Mouse (Mus musculus): ENCODE data around the gene Zfp366. TPM values are rescaled to one million over a fixed set of nuclear protein-coding genes. Genes with fewer than 3 reads are reported as not detected.

Gene Zfp366
- polyA plus RNA-seq, 1 experiment: not detected

DNA sequence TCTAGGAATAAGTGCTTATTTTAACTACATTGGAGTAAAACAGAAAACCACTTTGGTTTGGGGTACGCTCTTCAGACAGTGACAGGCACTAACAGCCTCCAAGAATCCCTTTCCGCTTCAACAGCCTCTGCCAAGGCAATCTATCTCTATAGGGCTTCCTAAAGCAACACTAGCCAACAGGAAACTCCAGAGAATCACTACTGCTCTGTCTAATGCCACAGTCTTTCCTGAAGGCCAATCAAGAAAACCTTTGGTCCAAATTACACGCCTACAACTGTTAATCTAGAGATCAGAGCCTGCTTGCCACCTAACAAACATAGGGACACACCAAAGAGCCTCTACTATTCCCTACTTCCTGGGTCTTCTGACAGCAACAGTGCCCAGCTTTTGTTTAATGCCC lies 42.2 kb downstream of the Zfp366 start:
- TF ChIP-seq EP300 (IDR thresholded peaks at IDR 0.05; ENCODE audit: insufficient read depth, low read depth, low read length) (no peak), POLR2A (IDR thresholded peaks at IDR 0.05; ENCODE audit: insufficient read depth, low read length) (no peak), CTCF (IDR thresholded peaks at IDR 0.05; ENCODE audit: low read depth, low read length) (no peak)

DNA sequence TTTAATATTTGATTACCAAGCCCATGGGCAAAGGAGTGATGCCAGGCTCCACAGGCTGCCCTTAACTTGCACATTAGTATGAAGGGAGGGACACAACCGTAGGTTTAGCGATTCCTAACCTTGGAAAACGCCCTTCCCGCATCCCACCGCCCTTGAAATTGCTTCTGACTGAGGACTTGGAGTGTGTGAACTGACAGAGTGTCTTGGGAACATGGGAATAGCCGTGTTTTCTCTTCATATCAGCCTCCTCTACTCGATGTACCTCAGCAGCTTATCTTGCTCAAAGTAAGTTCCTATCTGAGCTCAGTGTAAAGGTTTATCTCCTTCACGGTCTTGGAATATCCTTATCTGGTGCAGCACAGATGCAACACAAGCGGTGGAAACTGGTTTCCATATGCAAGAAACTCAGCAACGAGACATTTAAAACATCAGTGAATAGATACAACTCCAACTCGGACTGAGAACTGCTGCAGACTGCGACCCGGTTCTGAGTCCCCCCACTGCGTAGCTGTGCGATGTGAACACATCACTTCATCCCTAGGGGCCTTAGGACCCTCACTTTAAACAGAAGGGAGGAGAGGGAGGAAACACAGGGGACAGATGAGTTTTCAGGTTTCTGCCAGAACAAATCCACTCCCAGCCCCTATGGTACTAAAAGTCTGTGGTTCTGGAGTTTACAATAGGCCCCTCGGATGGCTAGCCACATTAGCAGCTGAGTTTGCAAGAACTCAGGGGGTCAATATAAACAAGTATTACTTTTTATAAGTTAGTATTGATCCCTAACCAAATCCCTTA lies 43.0 kb downstream of the Zfp366 start:
- Histone ChIP-seq H3K36me3 (ENCODE audit: control insufficient read depth, insufficient read depth, low read length, poor library complexity, severe bottlenecking) (no peaks in the 10 kb centered on the region), H3K4me3 (ENCODE audit: low read depth, low read length) (no peak overlapping the region), H3K27ac (ENCODE audit: insufficient read depth, low read length) (no peak overlapping the region), H3K9ac (ENCODE audit: low read depth, poor library complexity, severe bottlenecking) (no peak overlapping the region), H3K27me3 (ENCODE audit: control insufficient read depth, insufficient read depth, low read length, poor library complexity, severe bottlenecking) (no peaks in the 10 kb centered on the region), H3K9me3 (replicated peaks; ENCODE audit: control insufficient read depth, insufficient read depth, low read length, poor library complexity, severe bottlenecking) (no peaks in the 10 kb centered on the region), H3K4me1 (ENCODE audit: control insufficient read depth, insufficient read depth, low read length) (no peaks in the 10 kb centered on the region)
- TF ChIP-seq CTCF (IDR thresholded peaks at IDR 0.05; ENCODE audit: low read depth, low read length) (no peak), EP300 (IDR thresholded peaks at IDR 0.05; ENCODE audit: insufficient read depth, low read depth, low read length) (no peak), POLR2A (IDR thresholded peaks at IDR 0.05; ENCODE audit: insufficient read depth, low read length) (no peak)

More for the DNA sequence above, 42.2 kb downstream of the Zfp366 start:
- Histone ChIP-seq H3K4me1 (ENCODE audit: control insufficient read depth, insufficient read depth, low read length) (no peaks in the 10 kb centered on the region), H3K27me3 (ENCODE audit: control insufficient read depth, insufficient read depth, low read length, poor library complexity, severe bottlenecking) (no peaks in the 10 kb centered on the region), H3K9me3 (replicated peaks; ENCODE audit: control insufficient read depth, insufficient read depth, low read length, poor library complexity, severe bottlenecking) (no peaks in the 10 kb centered on the region), H3K36me3 (ENCODE audit: control insufficient read depth, insufficient read depth, low read length, poor library complexity, severe bottlenecking) (no peaks in the 10 kb centered on the region), H3K4me3 (ENCODE audit: low read depth, low read length) (no peak overlapping the region), H3K9ac (ENCODE audit: low read depth, poor library complexity, severe bottlenecking) (no peak overlapping the region), H3K27ac (ENCODE audit: insufficient read depth, low read length) (no peak overlapping the region)

DNA sequence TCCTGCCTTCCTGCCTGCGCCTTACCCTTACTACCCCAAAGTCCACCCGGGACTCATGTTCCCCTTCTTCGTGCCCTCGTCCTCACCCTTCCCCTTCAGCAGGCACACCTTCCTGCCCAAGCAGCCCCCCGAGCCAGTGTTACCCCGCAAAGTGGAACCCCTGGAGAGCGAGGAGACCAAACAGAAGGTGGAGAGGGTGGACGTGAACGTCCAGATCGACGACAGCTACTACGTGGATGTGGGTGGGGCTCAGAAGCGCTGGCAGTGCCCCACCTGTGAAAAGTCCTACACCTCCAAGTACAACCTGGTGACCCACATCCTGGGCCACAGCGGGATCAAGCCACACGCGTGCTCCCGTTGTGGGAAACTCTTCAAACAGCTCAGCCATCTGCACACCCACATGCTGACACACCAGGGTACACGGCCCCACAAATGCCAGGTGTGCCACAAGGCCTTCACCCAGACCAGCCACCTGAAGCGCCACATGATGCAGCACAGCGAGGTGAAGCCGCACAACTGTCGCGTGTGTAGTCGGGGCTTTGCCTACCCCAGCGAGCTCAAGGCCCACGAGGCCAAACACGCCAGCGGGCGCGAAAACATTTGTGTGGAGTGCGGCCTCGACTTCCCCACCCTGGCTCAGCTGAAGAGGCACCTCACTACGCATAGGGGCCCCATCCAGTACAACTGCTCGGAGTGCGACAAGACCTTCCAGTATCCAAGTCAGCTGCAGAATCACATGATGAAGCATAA lies 44.4 kb downstream of the Zfp366 start:
- Histone ChIP-seq H3K4me1 (ENCODE audit: control insufficient read depth, insufficient read depth, low read length) (no peaks in the 10 kb centered on the region), H3K36me3 (ENCODE audit: control insufficient read depth, insufficient read depth, low read length, poor library complexity, severe bottlenecking) (no peaks in the 10 kb centered on the region), H3K27ac (ENCODE audit: insufficient read depth, low read length) (no peak overlapping the region), H3K9me3 (replicated peaks; ENCODE audit: control insufficient read depth, insufficient read depth, low read length, poor library complexity, severe bottlenecking) (no peaks in the 10 kb centered on the region), H3K4me3 (ENCODE audit: low read depth, low read length) (no peak overlapping the region), H3K9ac (ENCODE audit: low read depth, poor library complexity, severe bottlenecking) (no peak overlapping the region), H3K27me3 (ENCODE audit: control insufficient read depth, insufficient read depth, low read length, poor library complexity, severe bottlenecking) (no peaks in the 10 kb centered on the region)
- TF ChIP-seq CTCF (IDR thresholded peaks at IDR 0.05; ENCODE audit: low read depth, low read length) (no peak), EP300 (IDR thresholded peaks at IDR 0.05; ENCODE audit: insufficient read depth, low read depth, low read length) (no peak), POLR2A (IDR thresholded peaks at IDR 0.05; ENCODE audit: insufficient read depth, low read length) (no peak)

DNA sequence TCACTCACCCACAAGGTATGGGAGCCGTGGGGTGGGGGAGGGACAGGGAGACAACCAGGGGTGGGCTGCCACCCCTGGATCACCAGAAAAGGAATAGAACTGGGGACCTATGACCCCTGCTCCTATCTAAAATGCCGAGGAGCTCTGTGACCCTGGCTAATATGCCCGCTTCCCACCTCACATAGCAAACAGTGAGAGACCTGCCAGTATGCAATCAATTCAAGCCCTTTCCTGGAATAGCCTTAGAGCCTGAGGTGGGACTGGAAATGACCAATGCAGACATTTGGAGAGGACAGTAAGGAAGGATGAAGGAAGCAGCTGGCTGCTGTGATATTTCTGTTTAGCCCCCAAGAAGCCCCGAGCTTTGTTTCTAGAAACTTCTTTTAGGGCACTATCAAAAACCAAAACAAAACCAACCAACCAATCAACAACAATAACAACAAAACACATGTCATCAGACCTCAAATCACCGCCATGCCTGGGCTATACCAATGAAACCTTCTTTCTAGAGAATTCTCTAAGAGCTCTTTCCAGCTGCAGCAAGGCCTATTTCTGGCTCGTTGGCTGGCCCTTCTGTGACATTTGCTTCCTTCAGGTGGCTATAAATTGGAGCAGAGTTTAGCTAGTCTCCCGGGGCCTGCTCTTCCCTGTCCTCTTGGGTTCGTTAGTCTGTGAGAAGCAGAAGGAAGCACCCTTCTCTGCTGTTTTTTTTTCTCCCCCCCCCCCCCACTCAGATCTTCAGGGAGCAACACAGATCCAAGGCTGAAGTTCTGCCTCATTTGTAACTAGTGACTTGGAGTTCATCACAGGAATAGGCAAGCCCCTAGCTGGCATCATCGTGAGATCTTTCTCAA lies 45.2 kb downstream of the Zfp366 start:
- H3K27ac ChIP-seq (ENCODE audit: insufficient read depth, low read length): no peak overlapping the region

DNA sequence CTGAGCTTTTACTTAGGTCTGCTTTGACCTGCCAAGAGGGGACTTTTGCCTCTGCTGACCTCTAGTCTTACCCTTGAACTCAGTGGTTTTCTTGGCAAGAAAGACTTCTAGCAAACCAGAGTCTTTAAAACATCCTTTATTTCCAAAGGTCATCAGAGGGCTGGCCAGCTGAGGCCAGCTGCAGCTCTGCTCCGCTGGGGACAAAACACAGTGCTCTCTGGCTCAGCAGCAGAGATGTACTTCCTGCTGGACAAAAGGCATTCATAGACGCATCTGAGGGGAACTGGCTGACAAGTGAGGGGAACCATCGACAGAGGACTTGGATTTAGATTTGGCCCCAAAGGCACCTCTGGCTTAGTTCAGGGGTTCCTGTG lies 45.9 kb downstream of the Zfp366 start:
- H3K27ac ChIP-seq (ENCODE audit: insufficient read depth, low read length): no peak overlapping the region
- H3K4me3 ChIP-seq (ENCODE audit: low read depth, low read length): no peak overlapping the region
- TF ChIP-seq POLR2A (IDR thresholded peaks at IDR 0.05; ENCODE audit: insufficient read depth, low read length): no peak
- no peak for TF ChIP-seq CTCF (IDR thresholded peaks at IDR 0.05; ENCODE audit: low read depth, low read length)
- TF ChIP-seq EP300 (IDR thresholded peaks at IDR 0.05; ENCODE audit: insufficient read depth, low read depth, low read length): no peak
- no peaks in the 10 kb centered on the region for H3K4me1 ChIP-seq (ENCODE audit: control insufficient read depth, insufficient read depth, low read length)
- H3K27me3 ChIP-seq (ENCODE audit: control insufficient read depth, insufficient read depth, low read length, poor library complexity, severe bottlenecking): no peaks in the 10 kb centered on the region
- H3K36me3 ChIP-seq (ENCODE audit: control insufficient read depth, insufficient read depth, low read length, poor library complexity, severe bottlenecking): no peaks in the 10 kb centered on the region
- no peaks in the 10 kb centered on the region for H3K9me3 ChIP-seq (replicated peaks; ENCODE audit: control insufficient read depth, insufficient read depth, low read length, poor library complexity, severe bottlenecking)
- H3K9ac ChIP-seq (ENCODE audit: low read depth, poor library complexity, severe bottlenecking): no peak overlapping the region

More for the DNA sequence above, 45.2 kb downstream of the Zfp366 start:
- no peak for TF ChIP-seq POLR2A (IDR thresholded peaks at IDR 0.05; ENCODE audit: insufficient read depth, low read length)
- no peak for TF ChIP-seq CTCF (IDR thresholded peaks at IDR 0.05; ENCODE audit: low read depth, low read length)
- TF ChIP-seq EP300 (IDR thresholded peaks at IDR 0.05; ENCODE audit: insufficient read depth, low read depth, low read length): no peak
- H3K36me3 ChIP-seq (ENCODE audit: control insufficient read depth, insufficient read depth, low read length, poor library complexity, severe bottlenecking): no peaks in the 10 kb centered on the region
- no peaks in the 10 kb centered on the region for H3K9me3 ChIP-seq (replicated peaks; ENCODE audit: control insufficient read depth, insufficient read depth, low read length, poor library complexity, severe bottlenecking)
- H3K4me3 ChIP-seq (ENCODE audit: low read depth, low read length): no peak overlapping the region
- no peak overlapping the region for H3K9ac ChIP-seq (ENCODE audit: low read depth, poor library complexity, severe bottlenecking)
- no peaks in the 10 kb centered on the region for H3K27me3 ChIP-seq (ENCODE audit: control insufficient read depth, insufficient read depth, low read length, poor library complexity, severe bottlenecking)
- H3K4me1 ChIP-seq (ENCODE audit: control insufficient read depth, insufficient read depth, low read length): no peaks in the 10 kb centered on the region

All from ES-Bruce4 (cell line).